Mouse (Mus musculus) neural tube, embryonic 14.5 days (tissue): Measurements from ENCODE around the gene Bcl3. TPM values are rescaled to one million over a fixed set of nuclear protein-coding genes. Genes with fewer than 3 reads are reported as not detected.

Experiments
- polyA plus RNA-seq: library from polyadenylated mRNA; unstranded; fragments of >200 nt; fragmentation: Nextera tagmentation; extraction: Ambion mirVana; gene quantifications from 2 replicates; pipeline ENCODE4 v1.2.1, GENCODE M21; 2014

The Bcl3 gene
- polyA plus RNA-seq, 1 experiment from 2014 or later: 0.24 TPM

Other genes with a start within 250 kb of the Bcl3 start
- 0.13 and 0.27 TPM in 2 replicates for gene Zfp296, start 245.5 kb downstream of the Bcl3 start, polyA plus RNA-seq
- gene Gemin7, start 245.2 kb downstream of the Bcl3 start, polyA plus RNA-seq: 150 and 153 TPM in 2 replicates
- gene Clasrp, start 218.3 kb downstream of the Bcl3 start, polyA plus RNA-seq: 49.7 and 51.3 TPM in 2 replicates
- 6.6 and 7.3 TPM in 2 replicates for gene Relb, start 193.3 kb downstream of the Bcl3 start, polyA plus RNA-seq
- gene Clptm1, start 157.7 kb downstream of the Bcl3 start, polyA plus RNA-seq: 142 and 147 TPM in 2 replicates
- gene Apoc2, start 144.8 kb downstream of the Bcl3 start, polyA plus RNA-seq: 1.4 TPM in 2 replicates
- not detected in 2 replicates for gene Gm44805, start 141.3 kb downstream of the Bcl3 start, polyA plus RNA-seq
- 0.20 and 0.27 TPM in 2 replicates for gene Apoc4, start 141.3 kb downstream of the Bcl3 start, polyA plus RNA-seq
- gene Apoc1, start 130.1 kb downstream of the Bcl3 start, polyA plus RNA-seq: 3.0 and 3.2 TPM in 2 replicates
- 310 and 558 TPM in 2 replicates for gene Apoe, start 123.6 kb downstream of the Bcl3 start, polyA plus RNA-seq
- 121 and 124 TPM in 2 replicates for gene Tomm40, start 107.3 kb downstream of the Bcl3 start, polyA plus RNA-seq
- 44.7 and 47.4 TPM in 2 replicates for gene Nectin2, start 72.3 kb downstream of the Bcl3 start, polyA plus RNA-seq
- 9.3 and 16.0 TPM in 2 replicates for gene Bcam, start 51.8 kb downstream of the Bcl3 start, polyA plus RNA-seq
- 0.54 TPM in 1 of 2 replicates, not detected in the other for gene Cblc, start 26.0 kb downstream of the Bcl3 start, polyA plus RNA-seq
- gene Gm19345, start 29.2 kb upstream of the Bcl3 start, polyA plus RNA-seq: 9.5 and 11.6 TPM in 2 replicates
- gene Ceacam16, start 38.5 kb upstream of the Bcl3 start, polyA plus RNA-seq: 0.37 and 0.40 TPM in 2 replicates
- gene Ceacam19, start 65.2 kb upstream of the Bcl3 start, polyA plus RNA-seq: not detected in 2 replicates
- gene Pvr, start 98.4 kb upstream of the Bcl3 start, polyA plus RNA-seq: 7.2 and 9.1 TPM in 2 replicates
- not detected in 2 replicates for gene Igsf23, start 128.0 kb upstream of the Bcl3 start, polyA plus RNA-seq
- gene Ceacam20, start 142.6 kb upstream of the Bcl3 start, polyA plus RNA-seq: not detected in 2 replicates
- gene Nlrp9b, start 168.7 kb upstream of the Bcl3 start, polyA plus RNA-seq: not detected in 2 replicates